Mouse (Mus musculus) cortical plate, adult 2 months (tissue): ENCODE data around the gene Fgfr2.

Experiments
- CTCF ChIP-seq: fragments of 200-500 bp; IDR thresholded peaks from 2 replicates; pipeline ENCODE4 v1.5.1; 2011; ENCODE audit warnings: mild to moderate bottlenecking, control low read depth, low read length; ENCODE audit not compliant: insufficient read depth; ENCODE audit errors: extremely low read depth
- POLR2A ChIP-seq: fragments of 200-500 bp; IDR thresholded peaks from 2 replicates; pipeline ENCODE4 v1.6.1; 2011; ENCODE audit warnings: mild to moderate bottlenecking, low read length, control low read depth; ENCODE audit not compliant: insufficient read depth; ENCODE audit errors: extremely low read depth

DNA sequence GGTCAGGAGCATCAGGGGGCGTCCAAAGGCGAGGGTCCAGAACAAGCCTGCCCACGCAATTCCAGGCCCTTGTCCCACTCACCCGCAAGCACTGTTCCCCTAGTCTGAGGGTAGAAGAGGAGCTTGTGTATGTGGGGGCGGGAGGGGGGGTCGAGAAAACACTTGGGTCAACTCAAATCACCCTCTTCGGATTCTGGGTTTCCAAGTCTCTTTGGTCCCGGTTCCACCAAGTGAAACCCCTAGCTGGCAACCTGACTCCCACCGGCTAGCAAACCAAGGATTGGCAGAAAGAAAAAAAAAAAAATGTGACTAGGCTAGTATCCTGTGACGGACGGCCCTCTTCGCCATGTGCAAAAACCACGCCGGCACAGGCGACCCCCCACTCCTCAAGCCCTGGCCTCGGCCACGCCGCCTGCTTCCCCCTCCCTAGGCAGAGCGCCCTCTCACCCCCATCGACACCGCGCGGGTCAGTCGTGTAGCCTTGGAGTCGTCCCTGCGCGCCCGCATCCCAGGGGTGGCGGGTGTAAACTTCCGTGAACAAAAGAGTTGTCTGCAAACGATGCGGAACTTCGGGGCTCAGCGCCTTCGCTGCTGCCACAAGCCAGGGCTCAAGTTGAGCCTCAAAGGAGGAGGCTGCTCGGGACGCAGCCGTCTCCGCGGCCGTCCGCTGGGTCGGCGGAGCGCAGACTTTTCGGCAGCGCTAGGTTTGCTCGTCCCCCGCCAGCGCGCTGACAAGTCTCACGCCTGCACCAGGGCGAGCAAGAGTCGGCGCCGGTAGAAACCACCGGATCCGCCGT is 310.3 kb downstream of the Fgfr2 start:
- TF ChIP-seq CTCF, result no peak
- no peak for TF ChIP-seq POLR2A
